Mouse (Mus musculus) adipocyte (in vitro differentiated cells): ENCODE measurements around the gene Gm7029.
"Not testable (repeated sequence)": the region's sequence is repeated elsewhere in the genome, so short reads cannot be mapped to it uniquely, and the experiment has no call there.

Experiments
- DNase-seq: peaks from one replicate; pipeline ENCODE4 v3.0.0-alpha.2; 2016; ENCODE audit warnings: low spot score

Gm7029 gene

GRCm38 (mm10) chr17:33873537-33873936, at the start of gene Gm7029:
Gene Gm7029 (plus strand): TSS chr17:33873837.
- not testable (repeated sequence) for DNase-seq

- DNase-seq, result peak; percentile 98
These were observed 49.3 kb upstream of the Gm7029 start, which contains the start of the genes Rps28 and Ndufa7 for GRCm38 (mm10) chr17:33824084-33824996. Gene Rps28 (minus strand): TSS chr17:33824562. Gene Ndufa7 (plus strand): TSS chr17:33824572.

GRCm38 (mm10) chr17:33824997-33825330, 48.7 kb upstream of the Gm7029 start:
- not testable (repeated sequence) for DNase-seq

- no peak for DNase-seq
These were observed 48.2 kb upstream of the Gm7029 start for GRCm38 (mm10) chr17:33825462-33825861.

GRCm38 (mm10) chr17:33826850-33827249, 46.8 kb upstream of the Gm7029 start:
- DNase-seq, result peak; percentile 86

- DNase-seq, result peak; percentile 76
These were observed 44.7 kb upstream of the Gm7029 start for GRCm38 (mm10) chr17:33828892-33829291.

- DNase-seq, result no peak
These were observed 44.1 kb upstream of the Gm7029 start for GRCm38 (mm10) chr17:33829561-33829960.

- DNase-seq, result peak; percentile 97
These were observed 30.5 kb upstream of the Gm7029 start, which contains the start of gene Cd320 for GRCm38 (mm10) chr17:33842966-33843795. Gene Cd320 (plus strand): TSS chr17:33843091.

GRCm38 (mm10) chr17:33844196-33844595, 29.4 kb upstream of the Gm7029 start:
- no peak for DNase-seq

GRCm38 (mm10) chr17:33848139-33848538, 25.5 kb upstream of the Gm7029 start:
- no peak for DNase-seq

GRCm38 (mm10) chr17:33851331-33851730, 22.3 kb upstream of the Gm7029 start:
- DNase-seq, result no peak

- no peak for DNase-seq
These were observed 15.8 kb upstream of the Gm7029 start for GRCm38 (mm10) chr17:33857816-33858215.

- no peak for DNase-seq
These were observed 8.2 kb upstream of the Gm7029 start for GRCm38 (mm10) chr17:33865330-33866030.

- DNase-seq, result no peak
These were observed 774 bp downstream of the Gm7029 start for GRCm38 (mm10) chr17:33874411-33874810.

GRCm38 (mm10) chr17:33875797-33876196, 2.2 kb downstream of the Gm7029 start:
- peak; percentile 40 for DNase-seq

GRCm38 (mm10) chr17:33884320-33884719, 10.7 kb downstream of the Gm7029 start:
- DNase-seq, result not testable (repeated sequence)

- DNase-seq, result not testable (repeated sequence)
These were observed 14.2 kb downstream of the Gm7029 start for GRCm38 (mm10) chr17:33887802-33888201.

- not testable (repeated sequence) for DNase-seq
These were observed 14.6 kb downstream of the Gm7029 start for GRCm38 (mm10) chr17:33888230-33888629.

GRCm38 (mm10) chr17:33889941-33890532, 16.4 kb downstream of the Gm7029 start:
- not testable (repeated sequence) for DNase-seq

GRCm38 (mm10) chr17:33890533-33891059, 17.0 kb downstream of the Gm7029 start, which contains the start of gene Kifc1:
Gene Kifc1 (minus strand): TSS chr17:33890661.
- peak; percentile 100 for DNase-seq

GRCm38 (mm10) chr17:33891357-33891756, 17.7 kb downstream of the Gm7029 start:
- no peak for DNase-seq
